Mouse (Mus musculus): ENCODE measurements around the gene Defa35.
"Not testable (repeated sequence)": the region's sequence is repeated elsewhere in the genome, so short reads cannot be mapped to it uniquely, and the experiment has no call there.

The Defa35 gene

DNA sequence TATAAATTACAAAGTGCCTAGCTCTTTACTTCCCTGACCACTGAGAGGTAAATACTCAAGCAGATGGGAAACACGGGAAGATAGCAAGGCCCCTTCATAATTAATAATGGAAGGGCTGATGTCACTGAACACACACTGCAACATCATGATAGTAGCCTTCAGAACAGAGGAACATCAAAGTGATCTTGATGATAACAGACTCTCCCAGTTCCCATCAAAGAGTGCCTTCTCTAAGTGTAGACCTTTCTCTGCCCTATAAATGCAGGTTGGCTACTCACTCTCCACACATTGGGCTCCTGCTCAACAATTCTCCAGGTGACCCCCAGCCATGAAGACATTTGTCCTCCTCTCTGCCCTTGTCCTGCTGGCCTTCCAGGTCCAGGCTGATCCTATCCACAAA is at the start of gene Defa35:
Gene Defa35, plus strand, starts transcription at position 301 of the 400 bp plus-strand sequence.
- not testable (repeated sequence) for DNase-seq (ENCODE audit: low spot score in 2 of 2)

DNA sequence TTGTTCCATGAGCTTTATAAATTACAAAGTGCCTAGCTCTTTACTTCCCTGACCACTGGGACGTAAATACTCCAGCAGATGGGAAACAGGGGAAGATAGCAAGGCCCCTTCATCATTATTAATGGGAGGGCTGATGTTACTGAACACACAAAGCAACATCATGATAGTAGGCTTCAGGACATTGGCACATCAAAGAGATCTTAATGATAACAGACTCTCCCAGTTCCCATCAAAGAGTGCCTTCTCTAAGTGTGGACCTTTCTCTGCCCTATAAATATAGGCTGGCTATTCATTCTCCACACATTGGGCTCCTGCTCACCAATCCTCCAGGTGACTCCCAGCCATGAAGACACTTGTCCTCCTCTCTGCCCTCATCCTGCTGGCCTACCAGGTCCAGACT is 39.6 kb upstream of the Defa35 start, which contains the start of gene Defa21:
Gene Defa21, plus strand, starts transcription at position 301 of the 400 bp plus-strand sequence.
- DNase-seq (ENCODE audit: low spot score in 2 of 2): not testable (repeated sequence)

DNA sequence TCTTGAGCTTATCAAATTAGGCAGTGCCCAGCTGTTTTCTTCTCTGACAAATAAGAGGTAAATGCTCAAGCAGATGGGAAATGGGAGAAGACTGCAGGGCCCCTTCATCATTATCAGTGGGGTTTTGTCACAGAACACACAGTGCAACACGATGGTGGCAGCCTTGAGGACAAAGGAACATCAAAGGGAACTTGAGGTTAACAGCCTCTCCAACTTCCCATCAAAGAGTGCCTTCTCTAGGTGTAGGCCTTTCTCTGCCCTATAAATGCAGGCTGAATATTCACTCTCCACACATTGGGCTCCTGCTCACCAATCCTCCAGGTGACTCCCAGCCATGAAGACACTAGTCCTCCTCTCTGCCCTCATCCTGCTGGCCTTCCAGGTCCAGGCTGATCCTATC is 10.1 kb upstream of the Defa35 start, which contains the start of gene Defa23:
Gene Defa23, plus strand, starts transcription at position 301 of the 400 bp plus-strand sequence.
- DNase-seq (ENCODE audit: low spot score in 2 of 2): not testable (repeated sequence)

GRCm38 (mm10) chr8:21084142-21084541 is 19.3 kb downstream of the Defa35 start, which contains the start of gene Defa25:
Gene Defa25 (plus strand): TSS chr8:21084442.
- not testable (repeated sequence) for DNase-seq (ENCODE audit: low spot score in 2 of 2)

DNA sequence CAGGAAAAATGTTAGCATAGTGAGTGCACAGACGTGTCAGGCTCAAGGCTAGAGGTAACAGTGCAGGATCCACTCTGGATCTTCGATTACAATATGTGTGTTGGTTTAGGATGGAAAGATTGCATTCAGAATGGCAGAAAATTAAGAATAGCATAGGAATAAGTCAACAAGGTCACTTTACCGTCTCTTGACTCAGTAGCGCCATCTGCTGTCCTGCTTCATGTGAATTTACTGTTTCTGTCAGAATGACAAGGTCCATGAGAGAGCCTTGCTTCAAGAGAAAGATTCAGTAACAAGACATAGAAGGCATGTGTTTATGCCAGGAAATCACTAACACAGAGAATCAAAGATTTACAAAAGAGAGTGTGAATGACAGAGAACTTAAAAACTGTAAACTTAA is 28.3 kb downstream of the Defa35 start:
- DNase-seq (ENCODE audit: low spot score in 2 of 2): no peak

GRCm38 (mm10) chr8:21095950-21096349 is 31.1 kb downstream of the Defa35 start, which contains the start of gene Gm14851:
Gene Gm14851 (minus strand): TSS chr8:21096050.
- not testable (repeated sequence) for DNase-seq (ENCODE audit: low spot score in 2 of 2)

Data from frontal cortex, postnatal 14 days (tissue).